Mouse (Mus musculus) frontal cortex, postnatal 25 days (tissue): ENCODE results near the gene B3galt4.
"Not testable (repeated sequence)": the region's sequence is repeated elsewhere in the genome, so short reads cannot be mapped to it uniquely, and the experiment has no call there.

Experiments
- DNase-seq, 2 experiments: peaks; one replicate each; pipeline ENCODE4 v3.0.0; 2022; ENCODE audit warnings: low spot score in 2 of 2

Gene B3galt4

DNA sequence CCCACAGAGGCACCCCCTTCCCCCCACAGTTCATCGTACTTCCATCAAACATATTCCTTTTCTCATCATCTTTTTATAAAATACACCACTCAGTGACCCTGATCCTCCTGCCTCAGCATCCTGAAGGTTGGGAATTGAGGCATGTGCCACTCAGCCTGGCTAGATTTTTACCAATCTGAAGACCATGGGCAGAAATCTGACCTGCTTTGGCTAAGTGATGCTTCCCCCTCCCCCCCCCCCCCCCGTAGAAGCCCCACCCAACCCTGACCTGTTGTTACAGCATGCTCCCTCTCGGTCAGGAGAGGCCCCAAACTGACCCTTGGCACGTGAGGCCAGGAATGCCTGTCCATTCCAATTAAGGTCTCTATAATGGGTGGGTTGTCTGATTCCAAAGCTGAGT lies 46.5 kb downstream of the B3galt4 start, which contains the start of gene Platr17:
Gene Platr17, plus strand, starts transcription at position 301 of the 400 bp plus-strand sequence.
- not testable (repeated sequence) for DNase-seq

DNA sequence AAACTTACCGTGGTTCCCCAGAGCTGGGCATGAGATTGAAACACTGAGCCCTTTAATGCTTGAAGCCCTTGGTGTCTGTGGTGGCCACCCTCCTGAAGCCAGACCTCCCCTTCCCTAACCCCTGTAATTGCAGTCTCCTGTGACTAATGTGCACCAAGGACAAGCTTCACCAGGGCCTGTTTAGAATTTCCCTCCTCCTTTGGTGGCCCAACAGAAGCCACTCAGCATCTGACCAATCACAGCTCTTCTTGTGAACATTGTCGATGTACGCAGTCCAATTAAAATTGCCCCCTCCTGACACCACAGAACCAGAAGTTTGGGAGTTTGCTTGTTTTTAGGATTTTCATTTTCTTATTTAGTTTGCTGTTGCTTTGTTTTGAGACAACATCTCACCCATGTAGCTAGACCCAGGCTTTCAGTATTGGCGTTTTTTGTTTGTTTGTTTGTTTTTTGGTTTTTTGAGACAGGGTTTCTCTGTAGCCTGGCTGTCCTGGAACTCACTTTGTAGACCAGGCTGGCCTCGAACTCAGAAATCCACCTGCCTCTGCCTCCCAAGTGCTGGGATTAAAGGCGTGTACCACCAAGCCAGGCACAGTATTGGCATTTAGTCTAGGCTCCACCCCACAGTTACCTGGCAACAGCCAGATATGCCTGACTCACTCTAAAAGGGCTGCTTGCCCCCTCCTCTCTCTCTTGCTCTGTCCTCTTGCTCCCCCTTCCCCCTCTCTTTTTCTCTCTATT lies 47.2 kb downstream of the B3galt4 start:
- not testable (repeated sequence) for DNase-seq

DNA sequence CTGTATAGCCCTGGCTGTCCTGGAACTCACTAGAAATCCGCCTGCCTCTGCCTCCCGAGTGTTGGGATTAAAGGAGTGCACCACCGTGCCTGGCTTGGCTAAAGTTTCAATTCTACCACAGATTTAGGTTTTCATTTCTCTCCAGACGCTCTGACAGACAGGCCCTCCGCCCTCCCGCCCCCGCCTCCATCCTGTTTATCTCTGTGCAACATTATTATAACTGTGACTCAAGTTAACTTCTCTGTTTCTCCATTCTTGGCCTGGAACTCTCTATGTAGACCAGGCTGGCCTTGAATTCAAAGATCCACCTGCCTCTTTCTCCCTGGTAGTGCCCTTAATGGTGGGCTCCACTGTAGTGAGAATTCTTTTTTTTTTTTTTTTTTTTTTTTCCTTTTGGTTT lies 48.8 kb downstream of the B3galt4 start:
- DNase-seq, result no peak

DNA sequence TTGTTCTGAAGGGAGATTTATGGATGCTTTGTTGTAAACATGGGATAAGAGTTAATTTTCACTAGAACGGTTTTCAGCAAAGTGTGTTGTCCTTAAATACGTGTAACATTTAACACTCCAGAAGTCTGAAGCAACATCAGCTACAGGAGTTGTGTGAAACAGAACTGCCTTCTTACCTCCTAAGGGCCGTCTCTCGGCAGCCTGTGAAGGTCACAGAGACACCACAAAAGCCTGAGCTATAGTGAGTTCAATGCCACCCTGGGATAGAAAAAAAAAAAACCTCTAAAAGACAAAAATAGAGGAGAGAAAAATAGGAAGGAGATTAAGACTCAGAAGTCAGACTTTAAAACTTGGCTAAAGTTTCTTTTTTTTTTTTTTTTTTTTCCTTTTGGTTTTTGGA lies 49.2 kb downstream of the B3galt4 start:
- DNase-seq, result no peak

DNA sequence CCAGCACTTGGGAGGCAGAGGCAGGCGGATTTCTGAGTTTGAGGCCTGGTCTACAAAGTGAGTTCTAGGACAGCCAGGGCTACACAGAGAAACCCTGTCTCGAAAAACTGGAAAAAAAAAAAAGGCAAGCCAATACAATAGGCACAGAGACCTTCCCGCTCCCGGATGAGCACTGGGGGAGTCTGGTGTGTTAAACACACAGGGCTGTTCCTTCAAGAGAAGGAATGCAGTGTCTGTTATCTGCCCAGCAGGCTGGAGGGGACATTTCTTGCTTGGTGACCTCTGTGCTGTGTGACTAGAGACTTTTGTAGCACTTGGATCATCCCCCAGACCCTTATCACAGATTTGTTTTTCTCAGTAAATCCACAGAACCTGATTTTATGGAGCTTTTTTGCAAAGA lies 49.6 kb downstream of the B3galt4 start:
- DNase-seq, result no peak

DNA sequence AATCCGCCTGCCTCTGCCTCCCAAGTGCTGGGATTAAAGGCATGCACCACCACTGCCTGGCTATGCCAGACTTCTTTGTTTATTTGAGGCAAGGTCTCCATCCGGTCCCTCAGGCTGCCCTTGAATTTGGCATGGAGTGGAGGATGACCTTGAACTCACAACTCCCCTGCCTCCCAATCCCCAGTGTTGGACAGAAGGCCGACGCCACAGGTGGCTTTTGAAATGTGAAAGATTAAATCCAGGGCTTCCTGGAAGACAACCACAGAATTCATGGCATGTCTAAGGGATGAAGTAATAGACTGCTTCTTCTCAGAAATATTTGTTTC lies 50.3 kb downstream of the B3galt4 start:
- DNase-seq, result no peak

DNA sequence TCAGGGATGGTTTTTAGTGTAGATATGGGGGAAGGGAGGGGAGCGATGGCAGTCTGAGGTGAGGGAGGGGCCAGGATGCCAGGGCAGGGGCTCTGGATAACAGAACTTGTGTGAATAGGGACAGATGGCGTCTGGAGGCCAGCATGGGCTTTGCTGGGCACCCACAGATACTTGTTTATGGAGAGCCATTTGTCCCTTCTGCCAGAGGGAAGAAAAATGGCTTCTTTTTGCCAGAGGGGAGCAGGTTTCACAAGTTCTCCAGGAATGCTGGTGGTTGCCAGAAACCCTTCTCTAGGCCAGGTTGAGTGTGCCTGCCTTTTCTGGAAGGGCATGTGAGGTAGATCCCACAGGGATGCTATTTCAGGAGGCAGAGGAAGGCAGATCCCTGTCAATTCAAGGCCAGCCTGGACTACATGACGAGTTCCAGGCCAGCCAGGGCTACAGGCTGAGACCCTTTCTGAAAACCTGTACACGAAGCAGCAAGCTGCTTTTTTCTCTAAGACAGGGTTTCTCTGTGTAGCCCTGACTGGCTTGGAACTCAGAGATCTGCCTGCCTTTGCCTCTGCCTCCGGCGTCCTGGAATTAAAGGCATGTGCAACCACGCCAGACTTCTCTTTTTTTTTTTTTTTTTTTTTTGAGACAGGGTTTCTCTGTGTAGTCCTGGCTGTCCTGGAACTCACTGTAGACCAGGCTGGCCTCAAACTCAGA lies 50.9 kb downstream of the B3galt4 start:
- DNase-seq, result no peak
